Mouse (Mus musculus): ENCODE results near the gene Raver1. TPM values are rescaled to one million over a fixed set of nuclear protein-coding genes. Genes with fewer than 3 reads are reported as not detected.

Gene Raver1
- polyA plus RNA-seq, 1 experiment from 2014 or later, result 43.6 TPM

GRCm38 (mm10) chr9:21095958-21096357, 4.2 kb upstream of the Raver1 start:
- no peaks in the 10 kb centered on the region; the same call in 1 of the 2 replicates for H3K4me1 ChIP-seq (ENCODE audit: control insufficient read depth, insufficient read depth, low read length)
- no peak overlapping the region for H3K9ac ChIP-seq (ENCODE audit: low read length)
- no peaks in the 10 kb centered on the region for H3K36me3 ChIP-seq (ENCODE audit: control insufficient read depth, insufficient read depth, low read length)
- DNase-seq (ENCODE audit: low spot score) (no peak), ATAC-seq (no peak)
- no peaks in the 10 kb centered on the region for H3K9me3 ChIP-seq (replicated peaks; ENCODE audit: control insufficient read depth, low read length)
- H3K27ac ChIP-seq (ENCODE audit: low read depth, low read length), result no peak overlapping the region
- no peaks in the 10 kb centered on the region for H3K27me3 ChIP-seq (replicated peaks; ENCODE audit: control insufficient read depth, insufficient read depth, low read length)
- WGBS, result 51% methylated on average over 4 of the region's 4 CpGs
- no peak overlapping the region for H3K4me2 ChIP-seq (ENCODE audit: low read length)
- H3K4me3 ChIP-seq (ENCODE audit: low read depth, low read length), result no peak overlapping the region

GRCm38 (mm10) chr9:21093423-21093822, 1.6 kb upstream of the Raver1 start:
- no peaks in the 10 kb centered on the region for H3K27me3 ChIP-seq (replicated peaks; ENCODE audit: control insufficient read depth, insufficient read depth, low read length)
- 95% methylated on average over 9 of the region's 9 CpGs for WGBS
- H3K27ac ChIP-seq (ENCODE audit: low read depth, low read length), result no peak overlapping the region
- H3K36me3 ChIP-seq (ENCODE audit: control insufficient read depth, insufficient read depth, low read length), result peaks cover 20% of the 10 kb centered on the region
- no peaks in the 10 kb centered on the region for H3K9me3 ChIP-seq (replicated peaks; ENCODE audit: control insufficient read depth, low read length)
- no peak overlapping the region for H3K9ac ChIP-seq (ENCODE audit: low read length)
- H3K4me1 ChIP-seq (ENCODE audit: control insufficient read depth, insufficient read depth, low read length), result peaks cover 8% of the 10 kb centered on the region
- DNase-seq (ENCODE audit: low spot score) (no peak), ATAC-seq (no peak)
- H3K4me2 ChIP-seq (ENCODE audit: low read length), result no peak overlapping the region
- H3K4me3 ChIP-seq (ENCODE audit: low read depth, low read length), result no peak overlapping the region

GRCm38 (mm10) chr9:21090972-21091706, 669 bp downstream of the Raver1 start:
- Histone ChIP-seq H3K27me3 (replicated peaks; ENCODE audit: control insufficient read depth, insufficient read depth, low read length) (no peaks in the 10 kb centered on the region), H3K4me2 (ENCODE audit: low read length) (peak overlapping the region; percentile 88), H3K4me1 (ENCODE audit: control insufficient read depth, insufficient read depth, low read length) (peaks cover 8% of the 10 kb centered on the region), H3K9me3 (replicated peaks; ENCODE audit: control insufficient read depth, low read length) (no peaks in the 10 kb centered on the region), H3K36me3 (ENCODE audit: control insufficient read depth, insufficient read depth, low read length) (peaks cover 42% of the 10 kb centered on the region), H3K27ac (ENCODE audit: low read depth, low read length) (peak overlapping the region; percentile 73), H3K4me3 (ENCODE audit: low read depth, low read length) (peak overlapping the region; percentile 66), H3K9ac (ENCODE audit: low read length) (peak overlapping the region; percentile 73)
- 2% methylated on average over 24 of the region's 24 CpGs for WGBS
- ATAC-seq (no peak; the same call in 1 of the 2 replicates), DNase-seq (ENCODE audit: low spot score) (no peak)

GRCm38 (mm10) chr9:21090537-21090936, 1.3 kb downstream of the Raver1 start:
- WGBS, result 86% methylated on average over 1 of the region's 1 CpGs
- H3K27me3 ChIP-seq (replicated peaks; ENCODE audit: control insufficient read depth, insufficient read depth, low read length), result no peaks in the 10 kb centered on the region
- H3K4me2 ChIP-seq (ENCODE audit: low read length), result peak overlapping the region; percentile 88
- H3K4me1 ChIP-seq (ENCODE audit: control insufficient read depth, insufficient read depth, low read length), result peaks cover 8% of the 10 kb centered on the region
- DNase-seq (ENCODE audit: low spot score) (no peak), ATAC-seq (no peak)
- H3K27ac ChIP-seq (ENCODE audit: low read depth, low read length), result no peak overlapping the region
- H3K36me3 ChIP-seq (ENCODE audit: control insufficient read depth, insufficient read depth, low read length), result peaks cover 48% of the 10 kb centered on the region
- peak overlapping the region; percentile 66 for H3K4me3 ChIP-seq (ENCODE audit: low read depth, low read length)
- H3K9ac ChIP-seq (ENCODE audit: low read length), result peak overlapping the region; percentile 73
- H3K9me3 ChIP-seq (replicated peaks; ENCODE audit: control insufficient read depth, low read length), result no peaks in the 10 kb centered on the region

GRCm38 (mm10) chr9:21083324-21083723, 8.5 kb downstream of the Raver1 start:
- WGBS, result 82% methylated on average over 3 of the region's 3 CpGs
- DNase-seq (ENCODE audit: low spot score), result no peak
- no peak overlapping the region for H3K4me2 ChIP-seq (ENCODE audit: low read length)
- ATAC-seq, result no peak
- no peaks in the 10 kb centered on the region for H3K27me3 ChIP-seq (replicated peaks; ENCODE audit: control insufficient read depth, insufficient read depth, low read length)
- H3K9ac ChIP-seq (ENCODE audit: low read length), result no peak overlapping the region
- H3K27ac ChIP-seq (ENCODE audit: low read depth, low read length), result no peak overlapping the region
- H3K4me3 ChIP-seq (ENCODE audit: low read depth, low read length), result no peak overlapping the region
- peaks cover 97% of the 10 kb centered on the region for H3K36me3 ChIP-seq (ENCODE audit: control insufficient read depth, insufficient read depth, low read length)
- no peaks in the 10 kb centered on the region for H3K4me1 ChIP-seq (ENCODE audit: control insufficient read depth, insufficient read depth, low read length)
- H3K9me3 ChIP-seq (replicated peaks; ENCODE audit: control insufficient read depth, low read length), result no peaks in the 10 kb centered on the region

GRCm38 (mm10) chr9:21081127-21081526, 10.7 kb downstream of the Raver1 start:
- no peaks in the 10 kb centered on the region for H3K9me3 ChIP-seq (replicated peaks; ENCODE audit: control insufficient read depth, low read length)
- WGBS, result 88% methylated on average over 9 of the region's 9 CpGs
- H3K9ac ChIP-seq (ENCODE audit: low read length), result no peak overlapping the region
- H3K4me1 ChIP-seq (ENCODE audit: control insufficient read depth, insufficient read depth, low read length), result no peaks in the 10 kb centered on the region
- H3K27ac ChIP-seq (ENCODE audit: low read depth, low read length), result no peak overlapping the region
- no peaks in the 10 kb centered on the region for H3K27me3 ChIP-seq (replicated peaks; ENCODE audit: control insufficient read depth, insufficient read depth, low read length)
- no peak overlapping the region for H3K4me2 ChIP-seq (ENCODE audit: low read length)
- no peak for DNase-seq (ENCODE audit: low spot score)
- no peak for ATAC-seq
- no peak overlapping the region for H3K4me3 ChIP-seq (ENCODE audit: low read depth, low read length)
- peaks cover 97% of the 10 kb centered on the region for H3K36me3 ChIP-seq (ENCODE audit: control insufficient read depth, insufficient read depth, low read length)

- 90% methylated on average over 3 of the region's 3 CpGs for WGBS
- Histone ChIP-seq H3K27ac (ENCODE audit: low read depth, low read length) (no peak overlapping the region), H3K4me3 (ENCODE audit: low read depth, low read length) (no peak overlapping the region), H3K9ac (ENCODE audit: low read length) (no peak overlapping the region), H3K36me3 (ENCODE audit: control insufficient read depth, insufficient read depth, low read length) (peaks cover 64% of the 10 kb centered on the region), H3K27me3 (replicated peaks; ENCODE audit: control insufficient read depth, insufficient read depth, low read length) (no peaks in the 10 kb centered on the region), H3K9me3 (replicated peaks; ENCODE audit: control insufficient read depth, low read length) (no peaks in the 10 kb centered on the region), H3K4me1 (ENCODE audit: control insufficient read depth, insufficient read depth, low read length) (peaks cover 8% of the 10 kb centered on the region), H3K4me2 (ENCODE audit: low read length) (no peak overlapping the region)
- ATAC-seq, result no peak
- DNase-seq (ENCODE audit: low spot score), result no peak
These were observed 16.2 kb downstream of the Raver1 start for GRCm38 (mm10) chr9:21075625-21076024.

- Histone ChIP-seq H3K9ac (ENCODE audit: low read length) (no peak overlapping the region), H3K4me3 (ENCODE audit: low read depth, low read length) (no peak overlapping the region), H3K27me3 (replicated peaks; ENCODE audit: control insufficient read depth, insufficient read depth, low read length) (no peaks in the 10 kb centered on the region), H3K27ac (ENCODE audit: low read depth, low read length) (no peak overlapping the region), H3K4me1 (ENCODE audit: control insufficient read depth, insufficient read depth, low read length) (peaks cover 8% of the 10 kb centered on the region), H3K36me3 (ENCODE audit: control insufficient read depth, insufficient read depth, low read length) (peaks cover 49% of the 10 kb centered on the region), H3K9me3 (replicated peaks; ENCODE audit: control insufficient read depth, low read length) (no peaks in the 10 kb centered on the region), H3K4me2 (ENCODE audit: low read length) (no peak overlapping the region)
- DNase-seq (ENCODE audit: low spot score) (no peak), ATAC-seq (no peak)
- 77% methylated on average over 1 of the region's 1 CpGs for WGBS
These were observed 17.6 kb downstream of the Raver1 start for GRCm38 (mm10) chr9:21074173-21074572.

GRCm38 (mm10) chr9:21073044-21073840, 18.6 kb downstream of the Raver1 start, which contains the start of the genes Gm49373 and Fdx1l:
TSS of gene Gm49373 (minus strand) at chr9:21073096.
TSS of gene Fdx1l (minus strand) at chr9:21073614.
- peak; percentile 94 for DNase-seq (ENCODE audit: low spot score)
- peak within 1 kb of the TSS; percentile 85 for H3K9ac ChIP-seq (ENCODE audit: low read length)
- peak within 1 kb of the TSS; percentile 82 for H3K4me3 ChIP-seq (ENCODE audit: low read depth, low read length)
- H3K4me2 ChIP-seq (ENCODE audit: low read length), result peak within 1 kb of the TSS; percentile 92
- H3K36me3 ChIP-seq (ENCODE audit: control insufficient read depth, insufficient read depth, low read length), result peaks cover 43% of the 10 kb centered on the region
- H3K27ac ChIP-seq (ENCODE audit: low read depth, low read length), result peak within 1 kb of the TSS; percentile 11; the same call in 1 of the 2 replicates
- 3% methylated on average over 58 of the region's 58 CpGs for WGBS
- peak; percentile 96 for ATAC-seq
- H3K9me3 ChIP-seq (replicated peaks; ENCODE audit: control insufficient read depth, low read length), result no peaks in the 10 kb centered on the region
- no peaks in the 10 kb centered on the region for H3K27me3 ChIP-seq (replicated peaks; ENCODE audit: control insufficient read depth, insufficient read depth, low read length)
- H3K4me1 ChIP-seq (ENCODE audit: control insufficient read depth, insufficient read depth, low read length), result peaks cover 8% of the 10 kb centered on the region
